Mouse (Mus musculus): ENCODE results near the gene Cdh13. TPM values are rescaled to one million over a fixed set of nuclear protein-coding genes. Genes with fewer than 3 reads are reported as not detected.

Cdh13 gene
- polyA plus RNA-seq, 1 experiment, result 4.5 TPM

- Histone ChIP-seq H3K27me3 (ENCODE audit: control insufficient read depth, insufficient read depth, low read length) (no peaks in the 10 kb centered on the region), H3K36me3 (ENCODE audit: control insufficient read depth, insufficient read depth, low read length) (no peaks in the 10 kb centered on the region), H3K4me1 (ENCODE audit: control insufficient read depth, insufficient read depth, low read length) (no peaks in the 10 kb centered on the region), H3K27ac (ENCODE audit: control insufficient read depth, insufficient read depth, low read depth, low read length) (no peak overlapping the region), H3K4me3 (ENCODE audit: control insufficient read depth, low read depth, low read length) (no peak overlapping the region)
- TF ChIP-seq CTCF (IDR thresholded peaks at IDR 0.05; ENCODE audit: control insufficient read depth, insufficient read depth, insufficient replicate concordance, low read depth, low read length) (no peak), POLR2A (IDR thresholded peaks at IDR 0.05; ENCODE audit: control insufficient read depth, low read depth, low read length) (no peak)
Measured at GRCm38 (mm10) chr8:118395178-118395577, 111.6 kb downstream of the Cdh13 start.

- no peak overlapping the region for H3K4me3 ChIP-seq (ENCODE audit: control insufficient read depth, low read depth, low read length)
Measured at GRCm38 (mm10) chr8:118404836-118405235, 121.3 kb downstream of the Cdh13 start.

GRCm38 (mm10) chr8:118407322-118407721 is 123.8 kb downstream of the Cdh13 start:
- no peaks in the 10 kb centered on the region for H3K27me3 ChIP-seq (ENCODE audit: control insufficient read depth, insufficient read depth, low read length)
- no peaks in the 10 kb centered on the region for H3K4me1 ChIP-seq (ENCODE audit: control insufficient read depth, insufficient read depth, low read length)
- TF ChIP-seq CTCF (IDR thresholded peaks at IDR 0.05; ENCODE audit: control insufficient read depth, insufficient read depth, insufficient replicate concordance, low read depth, low read length), result no peak
- no peak for TF ChIP-seq POLR2A (IDR thresholded peaks at IDR 0.05; ENCODE audit: control insufficient read depth, low read depth, low read length)
- no peak overlapping the region for H3K4me3 ChIP-seq (ENCODE audit: control insufficient read depth, low read depth, low read length)
- H3K36me3 ChIP-seq (ENCODE audit: control insufficient read depth, insufficient read depth, low read length), result no peaks in the 10 kb centered on the region
- H3K27ac ChIP-seq (ENCODE audit: control insufficient read depth, insufficient read depth, low read depth, low read length), result no peak overlapping the region

More at GRCm38 (mm10) chr8:118404836-118405235, 121.3 kb downstream of the Cdh13 start:
- H3K27me3 ChIP-seq (ENCODE audit: control insufficient read depth, insufficient read depth, low read length), result no peaks in the 10 kb centered on the region
- TF ChIP-seq POLR2A (IDR thresholded peaks at IDR 0.05; ENCODE audit: control insufficient read depth, low read depth, low read length) (no peak), CTCF (IDR thresholded peaks at IDR 0.05; ENCODE audit: control insufficient read depth, insufficient read depth, insufficient replicate concordance, low read depth, low read length) (no peak)
- no peak overlapping the region for H3K27ac ChIP-seq (ENCODE audit: control insufficient read depth, insufficient read depth, low read depth, low read length)
- no peaks in the 10 kb centered on the region for H3K36me3 ChIP-seq (ENCODE audit: control insufficient read depth, insufficient read depth, low read length)
- H3K4me1 ChIP-seq (ENCODE audit: control insufficient read depth, insufficient read depth, low read length), result no peaks in the 10 kb centered on the region

GRCm38 (mm10) chr8:118409396-118409795 is 125.9 kb downstream of the Cdh13 start:
- no peak overlapping the region for H3K4me3 ChIP-seq (ENCODE audit: control insufficient read depth, low read depth, low read length)
- H3K36me3 ChIP-seq (ENCODE audit: control insufficient read depth, insufficient read depth, low read length), result no peaks in the 10 kb centered on the region
- H3K27ac ChIP-seq (ENCODE audit: control insufficient read depth, insufficient read depth, low read depth, low read length), result no peak overlapping the region
- H3K27me3 ChIP-seq (ENCODE audit: control insufficient read depth, insufficient read depth, low read length), result no peaks in the 10 kb centered on the region
- TF ChIP-seq CTCF (IDR thresholded peaks at IDR 0.05; ENCODE audit: control insufficient read depth, insufficient read depth, insufficient replicate concordance, low read depth, low read length) (no peak), POLR2A (IDR thresholded peaks at IDR 0.05; ENCODE audit: control insufficient read depth, low read depth, low read length) (no peak)
- no peaks in the 10 kb centered on the region for H3K4me1 ChIP-seq (ENCODE audit: control insufficient read depth, insufficient read depth, low read length)

GRCm38 (mm10) chr8:118410341-118410970 is 126.9 kb downstream of the Cdh13 start:
- Histone ChIP-seq H3K36me3 (ENCODE audit: control insufficient read depth, insufficient read depth, low read length) (no peaks in the 10 kb centered on the region), H3K4me3 (ENCODE audit: control insufficient read depth, low read depth, low read length) (no peak overlapping the region), H3K4me1 (ENCODE audit: control insufficient read depth, insufficient read depth, low read length) (no peaks in the 10 kb centered on the region), H3K27ac (ENCODE audit: control insufficient read depth, insufficient read depth, low read depth, low read length) (no peak overlapping the region), H3K27me3 (ENCODE audit: control insufficient read depth, insufficient read depth, low read length) (no peaks in the 10 kb centered on the region)
- TF ChIP-seq CTCF (IDR thresholded peaks at IDR 0.05; ENCODE audit: control insufficient read depth, insufficient read depth, insufficient replicate concordance, low read depth, low read length) (no peak), POLR2A (IDR thresholded peaks at IDR 0.05; ENCODE audit: control insufficient read depth, low read depth, low read length) (no peak)

- Histone ChIP-seq H3K36me3 (ENCODE audit: control insufficient read depth, insufficient read depth, low read length) (no peaks in the 10 kb centered on the region), H3K27ac (ENCODE audit: control insufficient read depth, insufficient read depth, low read depth, low read length) (no peak overlapping the region), H3K4me3 (ENCODE audit: control insufficient read depth, low read depth, low read length) (no peak overlapping the region), H3K4me1 (ENCODE audit: control insufficient read depth, insufficient read depth, low read length) (no peaks in the 10 kb centered on the region), H3K27me3 (ENCODE audit: control insufficient read depth, insufficient read depth, low read length) (no peaks in the 10 kb centered on the region)
- TF ChIP-seq CTCF (IDR thresholded peaks at IDR 0.05; ENCODE audit: control insufficient read depth, insufficient read depth, insufficient replicate concordance, low read depth, low read length), result no peak
- no peak for TF ChIP-seq POLR2A (IDR thresholded peaks at IDR 0.05; ENCODE audit: control insufficient read depth, low read depth, low read length)
Measured at GRCm38 (mm10) chr8:118415672-118416071, 132.1 kb downstream of the Cdh13 start.

- no peaks in the 10 kb centered on the region for H3K36me3 ChIP-seq (ENCODE audit: control insufficient read depth, insufficient read depth, low read length)
Measured at GRCm38 (mm10) chr8:118416811-118417355, 133.3 kb downstream of the Cdh13 start.

More at GRCm38 (mm10) chr8:118416811-118417355, 133.3 kb downstream of the Cdh13 start:
- Histone ChIP-seq H3K27me3 (ENCODE audit: control insufficient read depth, insufficient read depth, low read length) (no peaks in the 10 kb centered on the region), H3K4me1 (ENCODE audit: control insufficient read depth, insufficient read depth, low read length) (no peaks in the 10 kb centered on the region; the same call in 1 of the 2 replicates), H3K4me3 (ENCODE audit: control insufficient read depth, low read depth, low read length) (no peak overlapping the region), H3K27ac (ENCODE audit: control insufficient read depth, insufficient read depth, low read depth, low read length) (no peak overlapping the region)
- TF ChIP-seq POLR2A (IDR thresholded peaks at IDR 0.05; ENCODE audit: control insufficient read depth, low read depth, low read length) (no peak), CTCF (IDR thresholded peaks at IDR 0.05; ENCODE audit: control insufficient read depth, insufficient read depth, insufficient replicate concordance, low read depth, low read length) (no peak)
